Mouse (Mus musculus): Measurements from ENCODE around the gene Selenok.

DNA sequence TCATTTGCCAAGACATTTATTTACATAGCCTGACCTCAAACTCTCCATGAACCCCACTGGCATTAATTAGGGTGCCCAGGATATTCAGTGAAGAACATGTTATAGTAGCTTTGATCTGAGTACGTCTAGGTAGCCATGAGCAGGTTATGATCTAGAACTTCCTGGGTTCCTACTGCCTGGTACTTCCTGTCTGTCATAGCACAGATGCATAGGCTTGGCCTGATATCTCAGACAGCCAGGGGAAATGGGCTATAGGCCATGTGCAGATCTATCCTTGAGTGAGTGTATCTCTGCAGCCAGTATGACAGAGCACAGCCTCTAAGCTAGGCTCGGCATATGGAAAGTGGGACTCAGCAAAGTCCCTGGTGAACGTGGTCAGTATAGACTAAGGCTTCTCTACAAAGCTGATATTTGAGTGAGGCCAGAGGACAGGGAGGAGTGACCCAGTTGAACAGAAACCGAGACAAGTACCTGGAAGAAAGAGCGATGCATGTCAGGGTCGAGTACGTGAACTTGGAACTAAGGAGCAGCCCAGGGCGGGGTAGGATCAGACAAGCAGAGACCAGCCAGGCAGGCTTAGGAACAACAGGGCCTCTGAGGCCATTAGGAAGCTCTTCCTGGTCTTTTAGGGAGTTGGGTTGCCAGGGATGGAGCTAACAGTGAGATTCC is 49.8 kb downstream of the Selenok start:
- TF ChIP-seq USF1 (IDR thresholded peaks at IDR 0.05; ENCODE audit: low read depth, low read length) = no peak
- no peak for TF ChIP-seq NRF1 (IDR thresholded peaks at IDR 0.05; ENCODE audit: insufficient read depth, low read depth, low read length, poor library complexity, severe bottlenecking)
- no peak for TF ChIP-seq CTCF (IDR thresholded peaks at IDR 0.05 in 2 of 3, conservative IDR thresholded peaks at IDR 0.05 in 1 of 3; ENCODE audit: control insufficient read depth in 1 of 3, insufficient read depth in 1 of 3, low read depth in 2 of 3, low read length in 3 of 3, poor library complexity in 1 of 3, severe bottlenecking in 1 of 3)
- no peak for TF ChIP-seq E2F4 (IDR thresholded peaks at IDR 0.05; ENCODE audit: borderline replicate concordance, low read depth, low read length)
- no peak for TF ChIP-seq JUND (IDR thresholded peaks at IDR 0.05; ENCODE audit: low read depth, low read length)
- TF ChIP-seq MAX (IDR thresholded peaks at IDR 0.05; ENCODE audit: low read length) = no peak
- TF ChIP-seq POLR2A (IDR thresholded peaks at IDR 0.05; ENCODE audit: control insufficient read depth in 1 of 2, insufficient read depth in 1 of 2, low read depth in 1 of 2, low read length in 2 of 2, poor library complexity in 1 of 2) = no peak
- TF ChIP-seq MAZ (IDR thresholded peaks at IDR 0.05; ENCODE audit: low read depth, low read length) = no peak
- TF ChIP-seq BHLHE40 (IDR thresholded peaks at IDR 0.05; ENCODE audit: borderline replicate concordance, low read depth, low read length) = no peak
- TF ChIP-seq GATA1 (IDR thresholded peaks at IDR 0.05; ENCODE audit: low read depth, low read length) = no peak
- no peak for TF ChIP-seq MAFK (IDR thresholded peaks at IDR 0.05; ENCODE audit: borderline replicate concordance, low read depth, low read length)
- TF ChIP-seq TBP (IDR thresholded peaks at IDR 0.05; ENCODE audit: low read depth, low read length) = no peak
- TF ChIP-seq ZNF384 (IDR thresholded peaks at IDR 0.05; ENCODE audit: low read depth, low read length) = no peak
- no peak for TF ChIP-seq ZKSCAN1 (IDR thresholded peaks at IDR 0.05; ENCODE audit: low read depth, low read length)

All from MEL (cell line).